Mouse (Mus musculus): ENCODE data around the gene Patj. TPM values are rescaled to one million over a fixed set of nuclear protein-coding genes. Genes with fewer than 3 reads are reported as not detected.

The Patj gene
- total and polyA plus RNA-seq, 3 experiments = 0.19 to 0.46 TPM; not detected in 1

GRCm38 (mm10) chr4:98498341-98498740 is 102.8 kb downstream of the Patj start:
- Histone ChIP-seq H3K79me2 (ENCODE audit: control insufficient read depth, insufficient read depth, low read length, poor library complexity) (no peaks in the 10 kb centered on the region), H3K27me3 (ENCODE audit: control insufficient read depth in 1 of 2, insufficient read depth in 2 of 2, low read length in 2 of 2) (no peaks in the 10 kb centered on the region; a peak in 2 of 4 replicates), H3K27ac (ENCODE audit: control insufficient read depth, low read depth, low read length) (no peak overlapping the region), H3K36me3 (ENCODE audit: control insufficient read depth in 1 of 2, insufficient read depth in 2 of 2, low read length in 2 of 2) (no peaks in the 10 kb centered on the region), H3K9ac (ENCODE audit: control insufficient read depth, low read depth, low read length, poor library complexity, severe bottlenecking) (no peak overlapping the region), H3K9me3 (replicated peaks; ENCODE audit: insufficient read depth, low read length) (no peaks in the 10 kb centered on the region), H3K4me1 (ENCODE audit: control insufficient read depth in 1 of 2, insufficient read depth in 2 of 2, low read length in 2 of 2) (no peaks in the 10 kb centered on the region), H3K4me3 (ENCODE audit: control insufficient read depth in 1 of 2, insufficient read depth in 1 of 2, low read depth in 2 of 2, low read length in 2 of 2) (no peak overlapping the region)
- no peak for DNase-seq (ENCODE audit: low read depth, low spot score)
- TF ChIP-seq HCFC1 (IDR thresholded peaks at IDR 0.05; ENCODE audit: low read depth, low read length) (no peak), TAL1 (IDR thresholded peaks at IDR 0.05; ENCODE audit: low read length) (no peak), NELFE (IDR thresholded peaks at IDR 0.05; ENCODE audit: low read depth, low read length) (no peak), GATA1 (IDR thresholded peaks at IDR 0.05; ENCODE audit: low read depth, low read length) (no peak), KAT2A (conservative IDR thresholded peaks at IDR 0.05; ENCODE audit: low read depth, low read length) (no peak), ETS1 (IDR thresholded peaks at IDR 0.05; ENCODE audit: low read depth, low read length) (no peak), CTCF (IDR thresholded peaks at IDR 0.05 in 2 of 3, conservative IDR thresholded peaks at IDR 0.05 in 1 of 3; ENCODE audit: control insufficient read depth in 1 of 3, insufficient read depth in 1 of 3, low read depth in 2 of 3, low read length in 3 of 3, poor library complexity in 1 of 3, severe bottlenecking in 1 of 3) (no peak), POLR2AphosphoS2 (IDR thresholded peaks at IDR 0.05; ENCODE audit: low read length) (no peak)

- TF ChIP-seq CTCF (IDR thresholded peaks at IDR 0.05 in 2 of 3, conservative IDR thresholded peaks at IDR 0.05 in 1 of 3; ENCODE audit: control insufficient read depth in 1 of 3, insufficient read depth in 1 of 3, low read depth in 2 of 3, low read length in 3 of 3, poor library complexity in 1 of 3, severe bottlenecking in 1 of 3) (peak; percentile 58 to 61 (median 58)), TAL1 (IDR thresholded peaks at IDR 0.05; ENCODE audit: low read length) (no peak), RAD21 (IDR thresholded peaks at IDR 0.05; ENCODE audit: low read depth, low read length) (peak; percentile 36), SMC3 (IDR thresholded peaks at IDR 0.05; ENCODE audit: low read depth, low read length) (peak; percentile 58)
- peak; percentile 23 for DNase-seq (ENCODE audit: low read depth, low spot score)
- Histone ChIP-seq H3K4me1 (ENCODE audit: control insufficient read depth in 1 of 2, insufficient read depth in 2 of 2, low read length in 2 of 2) (no peaks in the 10 kb centered on the region), H3K79me2 (ENCODE audit: control insufficient read depth, insufficient read depth, low read length, poor library complexity) (no peaks in the 10 kb centered on the region), H3K4me3 (ENCODE audit: control insufficient read depth in 1 of 2, insufficient read depth in 1 of 2, low read depth in 2 of 2, low read length in 2 of 2) (no peak overlapping the region), H3K27ac (ENCODE audit: control insufficient read depth, low read depth, low read length) (no peak overlapping the region), H3K27me3 (ENCODE audit: control insufficient read depth in 1 of 2, insufficient read depth in 2 of 2, low read length in 2 of 2) (no peaks in the 10 kb centered on the region; a peak in 2 of 4 replicates), H3K9me3 (replicated peaks; ENCODE audit: insufficient read depth, low read length) (no peaks in the 10 kb centered on the region), H3K9ac (ENCODE audit: control insufficient read depth, low read depth, low read length, poor library complexity, severe bottlenecking) (no peak overlapping the region), H3K36me3 (ENCODE audit: control insufficient read depth in 1 of 2, insufficient read depth in 2 of 2, low read length in 2 of 2) (no peaks in the 10 kb centered on the region)
Observed at GRCm38 (mm10) chr4:98500182-98500581, 104.6 kb downstream of the Patj start.

GRCm38 (mm10) chr4:98500875-98501274 is 105.3 kb downstream of the Patj start:
- Histone ChIP-seq H3K9ac (ENCODE audit: control insufficient read depth, low read depth, low read length, poor library complexity, severe bottlenecking) (no peak overlapping the region), H3K9me3 (replicated peaks; ENCODE audit: insufficient read depth, low read length) (no peaks in the 10 kb centered on the region), H3K27ac (ENCODE audit: control insufficient read depth, low read depth, low read length) (no peak overlapping the region), H3K4me3 (ENCODE audit: control insufficient read depth in 1 of 2, insufficient read depth in 1 of 2, low read depth in 2 of 2, low read length in 2 of 2) (no peak overlapping the region), H3K79me2 (ENCODE audit: control insufficient read depth, insufficient read depth, low read length, poor library complexity) (no peaks in the 10 kb centered on the region), H3K4me1 (ENCODE audit: control insufficient read depth in 1 of 2, insufficient read depth in 2 of 2, low read length in 2 of 2) (no peaks in the 10 kb centered on the region), H3K27me3 (ENCODE audit: control insufficient read depth in 1 of 2, insufficient read depth in 2 of 2, low read length in 2 of 2) (no peaks in the 10 kb centered on the region; a peak in 2 of 4 replicates), H3K36me3 (ENCODE audit: control insufficient read depth in 1 of 2, insufficient read depth in 2 of 2, low read length in 2 of 2) (no peaks in the 10 kb centered on the region)
- no peak for DNase-seq (ENCODE audit: low read depth, low spot score)
- TF ChIP-seq MAFK (IDR thresholded peaks at IDR 0.05; ENCODE audit: borderline replicate concordance, low read depth, low read length) (no peak), MYB (IDR thresholded peaks at IDR 0.05; ENCODE audit: low read depth, low read length) (no peak), POLR2AphosphoS2 (IDR thresholded peaks at IDR 0.05; ENCODE audit: low read length) (no peak), BHLHE40 (IDR thresholded peaks at IDR 0.05; ENCODE audit: borderline replicate concordance, low read depth, low read length) (no peak), TAL1 (IDR thresholded peaks at IDR 0.05; ENCODE audit: low read length) (no peak), GABPA (IDR thresholded peaks at IDR 0.05; ENCODE audit: low read depth, low read length) (no peak), RCOR1 (IDR thresholded peaks at IDR 0.05; ENCODE audit: low read depth, low read length) (no peak)
